Mouse (Mus musculus): Measurements from ENCODE around the gene Gm9040.

DNA sequence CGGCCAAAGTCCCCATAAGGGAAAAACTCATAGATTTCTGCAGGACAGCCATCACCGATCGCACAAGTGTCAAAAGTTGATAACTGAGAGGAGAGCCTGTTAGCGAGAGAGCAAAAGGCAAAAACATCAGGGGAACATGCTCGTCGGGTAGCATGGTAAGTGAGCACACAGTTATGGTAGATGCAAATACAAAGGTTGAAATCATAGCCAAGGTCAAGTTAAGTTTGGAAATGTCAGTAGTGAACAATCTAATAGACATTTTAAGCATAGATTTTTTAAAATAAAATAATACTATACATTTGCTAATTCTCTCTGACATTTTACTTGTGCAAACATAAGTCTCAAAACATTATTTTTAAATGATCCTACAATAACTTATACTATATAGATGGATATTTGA, 31.8 kb downstream of the Gm9040 start, which contains the start of gene Iltifb:
- TF ChIP-seq CTCF (IDR thresholded peaks at IDR 0.05; ENCODE audit: low read depth, low read length): no peak
- no peak for TF ChIP-seq POLR2A (IDR thresholded peaks at IDR 0.05; ENCODE audit: borderline replicate concordance, low read depth, low read length)
